Mouse (Mus musculus) ES-E14 (cell line): ENCODE data around the gene 4930595D18Rik. TPM values are rescaled to one million over a fixed set of nuclear protein-coding genes. Genes with fewer than 3 reads are reported as not detected.
A peak's percentile ranks its signal among the peaks of the same experiment; 100 is the strongest.

Experiments
- DNase-seq: peaks from one replicate; pipeline ENCODE4 v3.0.0-alpha.2; 2013; ENCODE audit warnings: low read depth, low spot score
- H3K27ac ChIP-seq: 2 replicates; pipeline ENCODE4 v1.5.1; 2012; ENCODE audit warnings: low read depth, mild to moderate bottlenecking, low read length, moderate library complexity, mixed read lengths; ENCODE audit not compliant: poor library complexity, insufficient read depth, severe bottlenecking
- H3K36me3 ChIP-seq: 2 replicates; pipeline ENCODE4 v1.6.1; 2012; ENCODE audit warnings: mild to moderate bottlenecking, low read length, moderate library complexity, mixed read lengths; ENCODE audit not compliant: control insufficient read depth, poor library complexity, insufficient read depth, severe bottlenecking
- H3K4me1 ChIP-seq, 2 experiments: fragments of 150-350 bp in 1 of 2; sonication (generic) in 1 of 2; 2 replicates each; pipeline ENCODE4 v1.6.1; 2012; ENCODE audit warnings: low read length in 2 of 2, mild to moderate bottlenecking in 1 of 2, mixed read lengths in 1 of 2; ENCODE audit not compliant: control insufficient read depth in 2 of 2, insufficient read depth in 2 of 2, poor library complexity in 1 of 2
- H3K4me3 ChIP-seq, 2 experiments: fragments of 150-350 bp in 1 of 2; sonication (generic) in 1 of 2; 2 replicates each; pipeline ENCODE4 v1.5.1; 2012; ENCODE audit warnings: low read length in 2 of 2, low read depth in 1 of 2, mild to moderate bottlenecking in 1 of 2, mixed read lengths in 1 of 2; ENCODE audit not compliant: insufficient read depth in 1 of 2, poor library complexity in 1 of 2, severe bottlenecking in 1 of 2
- H3K9ac ChIP-seq: 2 replicates; pipeline ENCODE4 v1.6.1; 2012; ENCODE audit warnings: low read depth, mild to moderate bottlenecking, low read length, mixed read lengths; ENCODE audit not compliant: poor library complexity, insufficient read depth, severe bottlenecking
- H3K9me3 ChIP-seq: fragments of 150-350 bp; sonication (generic); 2 replicates; pipeline ENCODE4 v1.6.1; 2012; ENCODE audit warnings: low read depth, mild to moderate bottlenecking, low read length; ENCODE audit not compliant: control insufficient read depth, insufficient read depth
- CHD2 ChIP-seq: IDR thresholded peaks from 2 replicates; pipeline ENCODE4 v1.6.1; 2014; ENCODE audit warnings: mild to moderate bottlenecking, low read depth, low read length, inconsistent platforms
- HCFC1 ChIP-seq: IDR thresholded peaks from 2 replicates; pipeline ENCODE4 v1.6.1; 2012; ENCODE audit warnings: low read length, inconsistent platforms, borderline replicate concordance; ENCODE audit not compliant: insufficient read depth
- MAFK ChIP-seq: IDR thresholded peaks from 2 replicates; pipeline ENCODE4 v1.6.1; 2014; ENCODE audit warnings: mild to moderate bottlenecking, low read depth, low read length, inconsistent platforms; ENCODE audit not compliant: insufficient read depth
- ZC3H11A ChIP-seq: IDR thresholded peaks from 2 replicates; pipeline ENCODE4 v1.6.1; 2012; ENCODE audit warnings: low read depth, mild to moderate bottlenecking, inconsistent platforms, low read length, borderline replicate concordance
- ZNF384 ChIP-seq: IDR thresholded peaks from 2 replicates; pipeline ENCODE4 v1.6.1; 2012; ENCODE audit warnings: low read depth, low read length, inconsistent platforms
- in situ Hi-C, 2 experiments: fragments of 600-800 bp; cut with MboI; formaldehyde crosslinking; loops; one replicate each; pipeline ENCODE4 v1.15.1; 2025; ENCODE audit warnings: low sequenced_read_pairs in 2 of 2, inconsistent platforms in 1 of 2; ENCODE audit not compliant: unreplicated experiment in 2 of 2
- total RNA-seq: library from RNA; depleted of rRNA; stranded (reverse); fragments of 300-350 nt; gene quantifications from 2 replicates; pipeline ENCODE4 v1.2.3, GENCODE M21; 2012

Gene 4930595D18Rik
- total RNA-seq, 1 experiment: not detected

- in situ Hi-C loops: no loop called here
- H3K36me3 ChIP-seq: no peaks in the 10 kb centered on the region
- no peaks in the 10 kb centered on the region for H3K4me1 ChIP-seq
- TF ChIP-seq HCFC1 (no peak), CHD2 (no peak), ZC3H11A (no peak), MAFK (no peak), ZNF384 (no peak)
- H3K27ac ChIP-seq: no peak overlapping the region
- H3K9ac ChIP-seq: no peak overlapping the region
- no peak overlapping the region for H3K4me3 ChIP-seq
- DNase-seq: no peak
- no peaks in the 10 kb centered on the region for H3K9me3 ChIP-seq
Measured at GRCm38 (mm10) chr12:111178772-111179171, 5.5 kb downstream of the 4930595D18Rik start.

GRCm38 (mm10) chr12:111168891-111169290 is 15.4 kb downstream of the 4930595D18Rik start:
- in situ Hi-C loops: no loop called here
- Histone ChIP-seq H3K9ac (no peak overlapping the region), H3K4me1 (peaks cover 1 to 8% of the 10 kb centered on the region in 2 experiments; a peak in 1 of 4 replicates), H3K4me3 (no peak overlapping the region), H3K27ac (no peak overlapping the region), H3K36me3 (no peaks in the 10 kb centered on the region), H3K9me3 (no peaks in the 10 kb centered on the region)
- TF ChIP-seq ZC3H11A (no peak), CHD2 (no peak), MAFK (no peak)
- DNase-seq: no peak

DNA sequence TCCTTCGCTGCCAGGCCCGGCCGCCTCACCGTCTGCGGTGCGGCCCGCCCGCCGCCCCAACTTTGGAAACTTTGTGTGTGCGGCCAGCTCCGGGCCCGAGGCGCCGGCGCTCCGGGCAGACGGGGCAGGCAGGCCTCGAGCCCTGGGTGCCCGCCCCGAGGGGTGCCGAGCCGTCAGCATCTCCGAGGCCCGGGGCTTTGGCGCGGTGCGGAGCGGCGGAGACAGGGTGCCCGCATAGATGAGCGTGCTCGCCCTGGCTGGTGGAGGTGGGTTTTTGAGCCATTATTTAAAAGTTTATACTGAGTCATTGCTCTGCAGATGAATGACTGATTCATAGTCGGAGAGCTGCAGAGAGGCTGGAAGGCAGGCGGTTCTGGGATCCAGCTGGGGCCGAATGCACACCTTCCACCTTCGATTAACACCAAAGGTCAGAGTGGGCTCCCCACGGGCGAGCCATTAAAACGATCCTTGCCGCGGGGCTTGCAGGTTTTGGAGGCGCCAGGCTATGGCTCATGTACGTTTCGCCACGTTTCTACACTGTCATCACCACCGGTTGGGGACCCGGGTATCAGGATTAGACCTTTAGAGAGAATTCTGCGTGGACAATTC is 17.5 kb downstream of the 4930595D18Rik start:
- TF ChIP-seq MAFK (no peak), CHD2 (no peak), ZNF384 (no peak), HCFC1 (no peak), ZC3H11A (no peak)
- DNase-seq: no peak
- Histone ChIP-seq H3K36me3 (no peaks in the 10 kb centered on the region), H3K4me3 (peak overlapping the region; percentile 88 to 89), H3K9ac (peak overlapping the region; percentile 83), H3K4me1 (peaks cover 1 to 13% of the 10 kb centered on the region in 2 experiments; a peak in 1 of 4 replicates), H3K27ac (no peak overlapping the region), H3K9me3 (no peaks in the 10 kb centered on the region)
- in situ Hi-C loops: no loop called here

- TF ChIP-seq MAFK (no peak), CHD2 (no peak)
- DNase-seq: peak; percentile 59
- Histone ChIP-seq H3K9me3 (no peaks in the 10 kb centered on the region), H3K4me1 (peaks cover 1 to 13% of the 10 kb centered on the region in 2 experiments; a peak in 1 of 4 replicates), H3K36me3 (no peaks in the 10 kb centered on the region), H3K27ac (no peak within 1 kb of the TSS), H3K4me3 (peak within 1 kb of the TSS; percentile 88 to 89), H3K9ac (peak within 1 kb of the TSS; percentile 83)
- in situ Hi-C loops: no loop called here
Measured at GRCm38 (mm10) chr12:111165831-111166591, 18.3 kb downstream of the 4930595D18Rik start, which contains the start of gene Traf3. Gene Traf3 (plus strand): TSS chr12:111166370.
